Mouse (Mus musculus) thymus, adult 2 months (tissue): ENCODE data around the gene Wdr74.

Experiments
- CTCF ChIP-seq: fragments of 200-500 bp; IDR thresholded peaks from 2 replicates; pipeline ENCODE4 v1.5.1; 2012; ENCODE audit warnings: mild to moderate bottlenecking, control low read depth, low read length, moderate library complexity, borderline replicate concordance; ENCODE audit not compliant: control insufficient read depth, poor library complexity, insufficient read depth; ENCODE audit errors: extremely low read depth
- POLR2A ChIP-seq: fragments of 200-500 bp; IDR thresholded peaks from 2 replicates; pipeline ENCODE4 v1.6.1; 2012; ENCODE audit warnings: mild to moderate bottlenecking, low read length, control low read depth, moderate library complexity; ENCODE audit not compliant: control insufficient read depth, poor library complexity, insufficient read depth; ENCODE audit errors: extremely low read depth

DNA sequence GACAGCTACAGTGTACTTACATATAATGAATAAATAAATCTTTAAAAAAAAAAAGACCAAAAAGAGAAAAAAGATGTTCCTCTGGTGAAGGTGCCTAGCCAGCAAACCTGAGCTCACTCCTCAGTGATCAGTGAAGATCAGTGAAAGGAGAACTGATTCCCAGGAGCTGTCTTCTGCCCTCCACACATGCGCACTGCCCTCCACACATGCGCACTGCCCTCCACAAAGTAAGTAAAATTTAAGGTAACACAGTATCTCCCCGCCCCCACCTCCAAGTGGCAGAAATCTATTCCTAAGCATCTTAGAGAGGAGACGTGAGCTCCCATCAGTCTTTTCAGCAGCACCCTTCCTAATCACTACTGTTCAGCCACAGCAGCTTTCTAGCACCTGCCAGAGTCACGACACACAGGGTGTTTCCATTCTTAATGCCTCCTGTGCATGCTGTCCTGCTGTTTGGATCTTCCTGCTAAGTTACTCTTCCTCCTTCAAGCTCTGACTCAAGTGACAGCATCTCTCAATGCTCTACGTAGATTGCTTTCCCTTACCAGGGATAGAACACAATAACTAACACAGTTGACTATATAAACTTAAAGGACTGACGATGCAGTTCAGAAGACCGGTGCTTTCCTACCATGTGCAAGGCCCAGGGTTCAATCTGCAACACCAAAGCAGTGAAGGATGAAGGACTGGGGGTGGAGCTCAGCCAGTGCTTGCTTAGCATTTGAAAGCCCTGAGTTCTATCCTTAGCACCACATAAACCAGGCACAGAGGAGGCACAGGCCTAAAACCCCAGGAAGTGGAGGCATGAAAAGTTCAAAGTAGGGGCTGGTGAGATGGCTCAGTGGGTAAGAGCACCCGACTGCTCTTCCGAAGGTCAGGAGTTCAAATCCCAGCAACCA lies 19.5 kb upstream of the Wdr74 start:
- TF ChIP-seq CTCF (no peak), POLR2A (no peak)
